Mouse (Mus musculus) cerebellum, adult 2 months (tissue): Measurements from ENCODE around the gene Lrrc1. TPM values are rescaled to one million over a fixed set of nuclear protein-coding genes. Genes with fewer than 3 reads are reported as not detected.

Source experiments
- DNase-seq, 2 experiments: peaks; one replicate each; pipeline ENCODE4 v3.0.0; 2021
- H3K27ac ChIP-seq: fragments of 200-500 bp; 2 replicates; pipeline ENCODE4 v1.5.1; 2012; ENCODE audit warnings: low read length, control low read depth, inconsistent platforms; ENCODE audit not compliant: insufficient read depth
- H3K27me3 ChIP-seq: fragments of 200-500 bp; 2 replicates; pipeline ENCODE4 v1.6.1; 2012; ENCODE audit warnings: inconsistent platforms, mild to moderate bottlenecking, low read length, moderate library complexity; ENCODE audit not compliant: control insufficient read depth, insufficient read depth
- H3K4me1 ChIP-seq: fragments of 200-500 bp; 2 replicates; pipeline ENCODE4 v1.6.1; 2011; ENCODE audit warnings: low read length; ENCODE audit not compliant: control insufficient read depth, insufficient read depth
- H3K4me3 ChIP-seq: fragments of 200-500 bp; replicated peaks from 2 replicates; pipeline ENCODE3; 2011; ENCODE audit warnings: mild to moderate bottlenecking, low read depth, low read length, control low read depth; ENCODE audit not compliant: insufficient read depth
- CTCF ChIP-seq: fragments of 200-500 bp; IDR thresholded peaks from 2 replicates; pipeline ENCODE4 v1.5.1; 2011; ENCODE audit warnings: low read depth, mild to moderate bottlenecking, control low read depth, low read length, moderate library complexity, borderline replicate concordance; ENCODE audit not compliant: insufficient read depth
- POLR2A ChIP-seq: fragments of 200-500 bp; IDR thresholded peaks from 2 replicates; pipeline ENCODE4 v1.6.1; 2011; ENCODE audit warnings: low read length, control low read depth, borderline replicate concordance; ENCODE audit not compliant: insufficient read depth
- WGBS: fragments of 180-500 bp; shearing (Covaris S2); methylation state at CpG from one replicate; pipeline ENCODE4 v1.1.7; 2018; 5-methylcytosine and 5-hydroxymethylcytosine counted together
- polyA plus RNA-seq: library from polyadenylated mRNA; depleted of rRNA; stranded (reverse); fragments of >200 nt; gene quantifications from 2 replicates; pipeline ENCODE4 v1.2.3, GENCODE M21; 2012; rRNA removed

Lrrc1 gene
- polyA plus RNA-seq, 1 experiment = 28.8 TPM

GRCm38 (mm10) chr9:77391248-77391647, 153.4 kb downstream of the Lrrc1 start:
- H3K4me1 ChIP-seq = no peaks in the 10 kb centered on the region
- no peak for DNase-seq
- no peaks in the 10 kb centered on the region for H3K27me3 ChIP-seq
- no peak overlapping the region for H3K4me3 ChIP-seq
- TF ChIP-seq CTCF = no peak
- no peak for TF ChIP-seq POLR2A
- 86% methylated on average over 10 of the region's 10 CpGs for WGBS
- no peak overlapping the region for H3K27ac ChIP-seq

- 89% methylated on average over 8 of the region's 8 CpGs for WGBS
Measured at GRCm38 (mm10) chr9:77388956-77389355, 155.7 kb downstream of the Lrrc1 start.

GRCm38 (mm10) chr9:77386751-77387150, 157.9 kb downstream of the Lrrc1 start:
- H3K27me3 ChIP-seq = no peaks in the 10 kb centered on the region
- TF ChIP-seq POLR2A (no peak), CTCF (0 out of 2 replicates have a peak, but pooled peaks have one; percentile 17)
- 63% methylated on average over 1 of the region's 1 CpGs for WGBS
- H3K4me3 ChIP-seq = no peak overlapping the region
- no peaks in the 10 kb centered on the region for H3K4me1 ChIP-seq
- no peak for DNase-seq
- H3K27ac ChIP-seq = no peak overlapping the region

More at GRCm38 (mm10) chr9:77388956-77389355, 155.7 kb downstream of the Lrrc1 start:
- Histone ChIP-seq H3K4me3 (no peak overlapping the region), H3K27ac (no peak overlapping the region), H3K4me1 (no peaks in the 10 kb centered on the region), H3K27me3 (no peaks in the 10 kb centered on the region)
- DNase-seq = no peak
- TF ChIP-seq POLR2A (no peak), CTCF (no peak)

- Histone ChIP-seq H3K27ac (no peak overlapping the region), H3K27me3 (no peaks in the 10 kb centered on the region), H3K4me1 (no peaks in the 10 kb centered on the region), H3K4me3 (no peak overlapping the region)
- TF ChIP-seq POLR2A (no peak), CTCF (no peak)
- 46% methylated on average over 12 of the region's 12 CpGs for WGBS
- DNase-seq = no peak
Measured at GRCm38 (mm10) chr9:77385611-77386010, 159.1 kb downstream of the Lrrc1 start.

- WGBS = 91% methylated on average over 9 of the region's 9 CpGs
- no peak for TF ChIP-seq POLR2A
- no peak for TF ChIP-seq CTCF
- Histone ChIP-seq H3K27me3 (no peaks in the 10 kb centered on the region), H3K4me3 (no peak overlapping the region), H3K27ac (no peak overlapping the region), H3K4me1 (no peaks in the 10 kb centered on the region)
- DNase-seq = no peak
Measured at GRCm38 (mm10) chr9:77384651-77385050, 160.0 kb downstream of the Lrrc1 start.

- WGBS = 81% methylated on average over 4 of the region's 4 CpGs
- TF ChIP-seq CTCF (no peak), POLR2A (no peak)
Measured at GRCm38 (mm10) chr9:77383951-77384350, 160.7 kb downstream of the Lrrc1 start.

GRCm38 (mm10) chr9:77382514-77382913, 162.2 kb downstream of the Lrrc1 start:
- H3K4me1 ChIP-seq = no peaks in the 10 kb centered on the region
- H3K4me3 ChIP-seq = no peak overlapping the region
- TF ChIP-seq CTCF (no peak), POLR2A (no peak)
- WGBS = 74% methylated on average over 3 of the region's 3 CpGs
- H3K27me3 ChIP-seq = no peaks in the 10 kb centered on the region
- H3K27ac ChIP-seq = no peak overlapping the region
- no peak for DNase-seq

More at GRCm38 (mm10) chr9:77383951-77384350, 160.7 kb downstream of the Lrrc1 start:
- no peaks in the 10 kb centered on the region for H3K4me1 ChIP-seq
- DNase-seq = no peak
- no peak overlapping the region for H3K4me3 ChIP-seq
- no peaks in the 10 kb centered on the region for H3K27me3 ChIP-seq
- no peak overlapping the region for H3K27ac ChIP-seq

GRCm38 (mm10) chr9:77381565-77381964, 163.1 kb downstream of the Lrrc1 start:
- 13% methylated on average over 5 of the region's 5 CpGs for WGBS
- TF ChIP-seq POLR2A = no peak
- TF ChIP-seq CTCF = peak; percentile 77

More at GRCm38 (mm10) chr9:77381565-77381964, 163.1 kb downstream of the Lrrc1 start:
- Histone ChIP-seq H3K27ac (no peak overlapping the region), H3K27me3 (no peaks in the 10 kb centered on the region), H3K4me1 (no peaks in the 10 kb centered on the region), H3K4me3 (no peak overlapping the region)
- peak; percentile 32 to 65 for DNase-seq

Other genes with a start within 250 kb of the Lrrc1 start
- 3.9 and 4.6 TPM in 2 replicates for gene Mlip, start 191.9 kb downstream of the Lrrc1 start, polyA plus RNA-seq
- 0.03 and 0.06 TPM in 2 replicates for gene Klhl31, start 91.6 kb upstream of the Lrrc1 start, polyA plus RNA-seq
- gene Gclc, start 209.7 kb upstream of the Lrrc1 start, polyA plus RNA-seq = 40.7 and 42.7 TPM in 2 replicates